Mouse (Mus musculus) forebrain, postnatal 0 days (tissue): Measurements from ENCODE around the gene Neurl1a. TPM values are rescaled to one million over a fixed set of nuclear protein-coding genes. Genes with fewer than 3 reads are reported as not detected.
A peak's percentile ranks its signal among the peaks of the same experiment; 100 is the strongest.

Experiments
- ATAC-seq: fragments of 200-750 bp; cut with Nextera tagmentation; 2 replicates; pipeline ENCODE4 v1.8.0; 2017; ENCODE audit warnings: mild to moderate bottlenecking, moderate library complexity
- DNase-seq: peaks from one replicate; pipeline ENCODE4 v3.0.0-alpha.2; 2015
- H3K27ac ChIP-seq: fragments of 300-500 bp; sonication (generic); 2 replicates; pipeline ENCODE4 v1.5.1; 2014; ENCODE audit warnings: low read depth, mild to moderate bottlenecking, antibody characterized with exemption, low read length, moderate library complexity, mixed read lengths
- H3K27me3 ChIP-seq: fragments of 300-500 bp; sonication (generic); 2 replicates; pipeline ENCODE4 v1.6.1; 2014; ENCODE audit warnings: mild to moderate bottlenecking, low read length, mixed read lengths; ENCODE audit not compliant: insufficient read depth
- H3K36me3 ChIP-seq: fragments of 300-500 bp; sonication (generic); 2 replicates; pipeline ENCODE4 v1.6.1; 2014; ENCODE audit warnings: mild to moderate bottlenecking, moderate library complexity; ENCODE audit not compliant: insufficient read depth
- H3K4me1 ChIP-seq: fragments of 300-500 bp; sonication (generic); 2 replicates; pipeline ENCODE4 v1.6.1; 2014; ENCODE audit warnings: antibody characterized with exemption; ENCODE audit not compliant: insufficient read depth
- H3K4me2 ChIP-seq: fragments of 300-500 bp; sonication (generic); 2 replicates; pipeline ENCODE4 v1.6.1; 2014; ENCODE audit warnings: low read depth, mild to moderate bottlenecking, moderate library complexity
- H3K4me3 ChIP-seq: fragments of 300-500 bp; sonication (generic); 2 replicates; pipeline ENCODE4 v1.5.1; 2014; ENCODE audit warnings: low read depth, low read length, mixed read lengths
- H3K9ac ChIP-seq: fragments of 300-500 bp; sonication (generic); 2 replicates; pipeline ENCODE4 v1.6.1; 2014; ENCODE audit warnings: mild to moderate bottlenecking
- H3K9me3 ChIP-seq: fragments of 300-500 bp; sonication (generic); 2 replicates; pipeline ENCODE4 v1.6.1; 2016; ENCODE audit warnings: low read length
- CTCF ChIP-seq: sonication (generic); IDR thresholded peaks from 2 replicates; pipeline ENCODE4 v1.5.1; 2016; ENCODE audit warnings: antibody characterized with exemption, control low read depth, low read depth
- WGBS: fragments of 180-500 bp; shearing (Covaris S2); extraction: QIAGEN DNeasy Blood & Tissue Kit; methylation state at CpG from one replicate; pipeline ENCODE4 v1.1.7; 2014; 5-methylcytosine and 5-hydroxymethylcytosine counted together
- polyA plus RNA-seq: library from polyadenylated mRNA; unstranded; fragments of >200 nt; fragmentation: Nextera tagmentation; extraction: Ambion mirVana; gene quantifications from 2 replicates; pipeline ENCODE4 v1.2.1, GENCODE M21; 2015
- total RNA-seq: library from RNA; depleted of rRNA; stranded (reverse); fragments of >200 nt; gene quantifications from 2 replicates; pipeline ENCODE4 v1.2.3, GENCODE M21; 2014

Gene Neurl1a
- total and polyA plus RNA-seq, 2 experiments from 2014 or later, result 15.7 to 52.1 TPM

- Histone ChIP-seq H3K4me2 (no peak overlapping the region), H3K9ac (no peak overlapping the region), H3K36me3 (no peaks in the 10 kb centered on the region), H3K27ac (no peak overlapping the region), H3K27me3 (no peaks in the 10 kb centered on the region), H3K4me1 (no peaks in the 10 kb centered on the region), H3K4me3 (no peak overlapping the region), H3K9me3 (no peaks in the 10 kb centered on the region)
- 66% methylated on average over 7 of the region's 7 CpGs for WGBS
- TF ChIP-seq CTCF, result no peak
- ATAC-seq (no peak), DNase-seq (no peak)
These were observed 43.0 kb downstream of the Neurl1a start for GRCm38 (mm10) chr19:47221500-47222153.

GRCm38 (mm10) chr19:47222154-47222840 lies 43.7 kb downstream of the Neurl1a start:
- H3K27me3 ChIP-seq, result no peaks in the 10 kb centered on the region
- ATAC-seq, result no peak
- no peaks in the 10 kb centered on the region for H3K9me3 ChIP-seq
- H3K9ac ChIP-seq, result no peak overlapping the region
- no peaks in the 10 kb centered on the region for H3K36me3 ChIP-seq
- TF ChIP-seq CTCF, result no peak
- no peaks in the 10 kb centered on the region for H3K4me1 ChIP-seq
- no peak overlapping the region for H3K4me3 ChIP-seq
- WGBS, result 88% methylated on average over 8 of the region's 8 CpGs
- no peak overlapping the region for H3K4me2 ChIP-seq
- no peak overlapping the region for H3K27ac ChIP-seq
- DNase-seq, result no peak

GRCm38 (mm10) chr19:47222841-47223557 lies 44.4 kb downstream of the Neurl1a start:
- Histone ChIP-seq H3K4me3 (no peak overlapping the region), H3K4me2 (no peak overlapping the region), H3K9me3 (no peaks in the 10 kb centered on the region), H3K27me3 (no peaks in the 10 kb centered on the region), H3K4me1 (no peaks in the 10 kb centered on the region), H3K36me3 (no peaks in the 10 kb centered on the region), H3K27ac (no peak overlapping the region), H3K9ac (no peak overlapping the region)
- ATAC-seq, result no peak
- 67% methylated on average over 15 of the region's 15 CpGs for WGBS
- no peak for DNase-seq
- no peak for TF ChIP-seq CTCF

GRCm38 (mm10) chr19:47224743-47225142 lies 46.1 kb downstream of the Neurl1a start:
- WGBS, result 86% methylated on average over 4 of the region's 4 CpGs
- H3K9ac ChIP-seq, result no peak overlapping the region
- ATAC-seq (no peak), DNase-seq (no peak)
- no peak for TF ChIP-seq CTCF
- H3K9me3 ChIP-seq, result no peaks in the 10 kb centered on the region
- H3K4me1 ChIP-seq, result no peaks in the 10 kb centered on the region
- H3K4me2 ChIP-seq, result no peak overlapping the region
- H3K36me3 ChIP-seq, result no peaks in the 10 kb centered on the region
- no peak overlapping the region for H3K4me3 ChIP-seq
- no peaks in the 10 kb centered on the region for H3K27me3 ChIP-seq
- H3K27ac ChIP-seq, result no peak overlapping the region

GRCm38 (mm10) chr19:47225791-47226190 lies 47.2 kb downstream of the Neurl1a start:
- 85% methylated on average over 5 of the region's 5 CpGs for WGBS
- Histone ChIP-seq H3K4me2 (no peak overlapping the region), H3K9me3 (no peaks in the 10 kb centered on the region), H3K27ac (no peak overlapping the region), H3K4me1 (no peaks in the 10 kb centered on the region), H3K36me3 (no peaks in the 10 kb centered on the region), H3K9ac (no peak overlapping the region), H3K4me3 (no peak overlapping the region), H3K27me3 (no peaks in the 10 kb centered on the region)
- ATAC-seq (no peak), DNase-seq (no peak)
- no peak for TF ChIP-seq CTCF

GRCm38 (mm10) chr19:47228725-47229252 lies 50.2 kb downstream of the Neurl1a start:
- no peak for DNase-seq
- H3K4me2 ChIP-seq, result peak overlapping the region; percentile 37

More at GRCm38 (mm10) chr19:47228725-47229252, 50.2 kb downstream of the Neurl1a start:
- H3K9ac ChIP-seq, result 0 out of 2 replicates have a peak overlapping the region, but pooled peaks have one; percentile 18
- no peak overlapping the region for H3K27ac ChIP-seq
- H3K4me3 ChIP-seq, result 0 out of 2 replicates have a peak overlapping the region, but pooled peaks have one; percentile 2
- H3K4me1 ChIP-seq, result no peaks in the 10 kb centered on the region
- H3K9me3 ChIP-seq, result no peaks in the 10 kb centered on the region
- peak; percentile 53; the same call in 1 of the 2 replicates for ATAC-seq
- TF ChIP-seq CTCF, result no peak
- 8% methylated on average over 17 of the region's 17 CpGs for WGBS
- H3K27me3 ChIP-seq, result no peaks in the 10 kb centered on the region
- no peaks in the 10 kb centered on the region for H3K36me3 ChIP-seq
